Mouse (Mus musculus): ENCODE measurements at regions not wholly inside any gene's neighbourhood (a gene's known extent, or its start where the extent isn't known, plus 50 kb on each side); places are given as distances from the start of the nearest gene placed in this dataset.

- TF ChIP-seq GATA1 (IDR thresholded peaks at IDR 0.05; ENCODE audit: low read length) (no peak), TAL1 (IDR thresholded peaks at IDR 0.05; ENCODE audit: low read length) (no peak)
These were observed 793.7 kb downstream of the Nr2f2 start for GRCm38 (mm10) chr7:69572626-69573394.

Data from erythroblast, embryonic 14.5 days (primary cell).